Mouse (Mus musculus): ENCODE measurements around the gene Mrtfa. TPM values are rescaled to one million over a fixed set of nuclear protein-coding genes. Genes with fewer than 3 reads are reported as not detected.

Mrtfa gene
- polyA plus RNA-seq, 1 experiment = 66.0 TPM

GRCm38 (mm10) chr15:80997077-80997476, 193.5 kb downstream of the Mrtfa start:
- no peak overlapping the region for H3K4me3 ChIP-seq (ENCODE audit: insufficient read depth, low read length)
- TF ChIP-seq POLR2A (IDR thresholded peaks at IDR 0.05; ENCODE audit: borderline replicate concordance, low read depth, low read length) (no peak), CTCF (IDR thresholded peaks at IDR 0.05; ENCODE audit: low read depth, low read length) (no peak)
- H3K4me1 ChIP-seq (ENCODE audit: control insufficient read depth, insufficient read depth, low read length) = peaks cover 14% of the 10 kb centered on the region
- H3K27ac ChIP-seq (ENCODE audit: insufficient read depth, low read depth, low read length) = no peak overlapping the region

GRCm38 (mm10) chr15:80996090-80996835, 194.3 kb downstream of the Mrtfa start:
- no peak overlapping the region for H3K4me3 ChIP-seq (ENCODE audit: insufficient read depth, low read length)
- H3K4me1 ChIP-seq (ENCODE audit: control insufficient read depth, insufficient read depth, low read length) = peaks cover 14% of the 10 kb centered on the region
- TF ChIP-seq CTCF (IDR thresholded peaks at IDR 0.05; ENCODE audit: low read depth, low read length) (no peak), POLR2A (IDR thresholded peaks at IDR 0.05; ENCODE audit: borderline replicate concordance, low read depth, low read length) (no peak)
- no peak overlapping the region for H3K27ac ChIP-seq (ENCODE audit: insufficient read depth, low read depth, low read length)

DNA sequence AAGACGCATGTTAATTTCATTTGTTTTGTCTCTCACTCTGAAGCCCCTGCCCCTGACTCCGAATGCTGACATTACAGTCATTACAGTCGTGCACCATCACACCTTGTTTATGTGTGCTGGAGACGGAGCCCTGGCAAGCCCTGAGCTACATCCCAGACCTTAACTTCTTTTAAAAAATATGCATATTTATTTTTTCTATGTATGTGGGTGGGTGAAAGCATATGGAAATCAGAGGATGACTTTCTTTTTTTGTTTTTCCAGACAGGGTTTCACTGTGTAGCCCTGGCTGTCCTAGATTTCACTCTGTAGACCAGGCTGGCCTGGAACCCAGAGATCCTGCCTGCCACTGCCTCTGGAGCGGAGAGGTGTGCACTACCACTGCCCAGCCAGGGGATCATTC, 195.6 kb downstream of the Mrtfa start:
- Histone ChIP-seq H3K27ac (ENCODE audit: insufficient read depth, low read depth, low read length) (no peak overlapping the region), H3K4me3 (ENCODE audit: insufficient read depth, low read length) (no peak overlapping the region), H3K4me1 (ENCODE audit: control insufficient read depth, insufficient read depth, low read length) (peaks cover 9% of the 10 kb centered on the region)
- TF ChIP-seq CTCF (IDR thresholded peaks at IDR 0.05; ENCODE audit: low read depth, low read length) (no peak), POLR2A (IDR thresholded peaks at IDR 0.05; ENCODE audit: borderline replicate concordance, low read depth, low read length) (no peak)

DNA sequence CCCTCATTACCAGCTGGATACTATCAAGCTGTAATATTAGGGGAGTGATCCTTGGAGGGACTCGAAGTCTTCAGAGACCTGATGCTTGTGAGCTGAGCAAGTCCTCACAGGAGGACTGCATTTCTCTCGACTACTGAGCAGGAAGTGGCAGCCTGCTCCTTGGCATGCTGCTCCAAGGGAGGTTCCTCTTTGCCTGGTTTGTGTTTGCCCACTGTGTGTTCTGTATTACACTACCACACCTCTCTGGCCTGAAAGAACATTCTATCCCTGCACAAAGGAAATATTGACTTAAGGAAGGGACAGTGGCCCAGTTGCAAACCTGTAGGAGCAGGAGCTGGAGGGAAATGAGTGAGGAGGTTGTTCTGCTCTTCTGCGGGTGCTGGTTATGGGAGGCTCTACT, 200.8 kb downstream of the Mrtfa start:
- no peak for TF ChIP-seq CTCF (IDR thresholded peaks at IDR 0.05; ENCODE audit: low read depth, low read length)
- TF ChIP-seq POLR2A (IDR thresholded peaks at IDR 0.05; ENCODE audit: borderline replicate concordance, low read depth, low read length) = no peak
- H3K27ac ChIP-seq (ENCODE audit: insufficient read depth, low read depth, low read length) = no peak overlapping the region
- H3K4me1 ChIP-seq (ENCODE audit: control insufficient read depth, insufficient read depth, low read length) = peaks cover 12% of the 10 kb centered on the region

GRCm38 (mm10) chr15:80988331-80988730, 202.2 kb downstream of the Mrtfa start:
- Histone ChIP-seq H3K4me1 (ENCODE audit: control insufficient read depth, insufficient read depth, low read length) (peaks cover 13% of the 10 kb centered on the region), H3K4me3 (ENCODE audit: insufficient read depth, low read length) (no peak overlapping the region), H3K27ac (ENCODE audit: insufficient read depth, low read depth, low read length) (no peak overlapping the region)
- TF ChIP-seq POLR2A (IDR thresholded peaks at IDR 0.05; ENCODE audit: borderline replicate concordance, low read depth, low read length) (no peak), CTCF (IDR thresholded peaks at IDR 0.05; ENCODE audit: low read depth, low read length) (no peak)

More for the DNA sequence above, 200.8 kb downstream of the Mrtfa start:
- no peak overlapping the region for H3K4me3 ChIP-seq (ENCODE audit: insufficient read depth, low read length)

DNA sequence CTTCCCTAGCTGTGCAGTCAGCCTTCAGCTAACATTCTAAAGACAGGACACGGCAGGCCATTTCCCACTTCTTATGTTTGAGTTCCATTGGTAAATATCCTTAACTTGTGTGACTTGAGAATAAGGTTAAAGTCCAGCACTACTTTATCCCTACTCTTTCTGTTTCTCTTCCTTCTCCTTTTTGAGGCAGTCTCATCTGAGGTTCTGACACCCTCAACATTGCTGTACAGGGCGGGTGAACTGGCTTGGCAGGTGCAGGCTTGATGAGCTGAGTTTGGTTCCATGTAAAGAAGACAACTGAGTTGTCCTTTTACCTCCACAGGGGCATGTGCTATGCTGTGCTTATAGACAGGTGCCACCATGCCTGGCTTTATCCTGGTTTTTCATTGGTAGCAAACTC, 207.3 kb downstream of the Mrtfa start:
- TF ChIP-seq CTCF (IDR thresholded peaks at IDR 0.05; ENCODE audit: low read depth, low read length) (no peak), POLR2A (IDR thresholded peaks at IDR 0.05; ENCODE audit: borderline replicate concordance, low read depth, low read length) (no peak)
- Histone ChIP-seq H3K4me1 (ENCODE audit: control insufficient read depth, insufficient read depth, low read length) (peaks cover 27% of the 10 kb centered on the region), H3K27ac (ENCODE audit: insufficient read depth, low read depth, low read length) (no peak overlapping the region), H3K4me3 (ENCODE audit: insufficient read depth, low read length) (no peak overlapping the region)

DNA sequence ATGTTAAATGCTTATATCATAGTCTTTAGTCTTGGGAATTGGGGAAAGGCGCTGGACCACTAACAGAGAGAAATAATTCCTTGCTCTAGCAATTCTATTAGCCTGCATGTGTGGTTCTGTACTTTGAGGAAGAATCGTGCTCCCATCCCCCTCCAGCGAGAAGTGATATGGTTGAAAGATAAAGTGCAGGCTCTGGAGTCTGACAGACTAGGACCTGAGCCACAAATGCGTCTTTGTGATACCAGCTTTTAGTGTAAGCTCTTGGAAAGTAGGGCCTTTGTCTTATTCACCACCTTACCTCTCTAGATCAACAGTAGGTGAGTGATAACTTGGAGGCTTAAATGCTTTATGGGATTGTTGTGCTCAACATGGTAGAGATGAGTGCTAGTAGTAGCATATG, 209.4 kb downstream of the Mrtfa start:
- H3K27ac ChIP-seq (ENCODE audit: insufficient read depth, low read depth, low read length) = no peak overlapping the region
- peaks cover 24% of the 10 kb centered on the region for H3K4me1 ChIP-seq (ENCODE audit: control insufficient read depth, insufficient read depth, low read length)
- TF ChIP-seq POLR2A (IDR thresholded peaks at IDR 0.05; ENCODE audit: borderline replicate concordance, low read depth, low read length) (no peak), CTCF (IDR thresholded peaks at IDR 0.05; ENCODE audit: low read depth, low read length) (no peak)
- no peak overlapping the region for H3K4me3 ChIP-seq (ENCODE audit: insufficient read depth, low read length)

DNA sequence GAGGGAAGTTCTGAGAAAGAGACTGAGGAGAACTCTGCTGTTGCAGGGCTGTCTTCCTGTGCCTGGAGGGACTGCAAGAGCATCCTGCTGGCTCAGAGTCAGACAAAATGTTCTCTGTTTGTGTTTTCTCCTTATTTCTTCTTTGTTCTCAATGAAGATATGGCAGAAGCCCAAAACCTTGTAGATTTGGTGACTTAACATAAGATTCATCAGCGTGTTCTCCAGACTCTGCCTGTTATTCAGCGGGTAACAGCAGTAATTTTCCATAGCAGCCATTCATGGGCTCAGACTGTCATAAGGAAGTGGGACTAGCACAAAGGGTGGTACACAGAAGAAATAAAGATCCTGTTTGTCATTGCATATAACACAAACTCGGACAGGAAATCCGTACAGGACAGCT, 210.9 kb downstream of the Mrtfa start:
- TF ChIP-seq POLR2A (IDR thresholded peaks at IDR 0.05; ENCODE audit: borderline replicate concordance, low read depth, low read length) (no peak), CTCF (IDR thresholded peaks at IDR 0.05; ENCODE audit: low read depth, low read length) (no peak)
- no peak overlapping the region for H3K27ac ChIP-seq (ENCODE audit: insufficient read depth, low read depth, low read length)
- no peak overlapping the region for H3K4me3 ChIP-seq (ENCODE audit: insufficient read depth, low read length)
- peaks cover 24% of the 10 kb centered on the region for H3K4me1 ChIP-seq (ENCODE audit: control insufficient read depth, insufficient read depth, low read length)

GRCm38 (mm10) chr15:80977620-80978334, 212.8 kb downstream of the Mrtfa start, which contains the start of gene Sgsm3:
TSS of gene Sgsm3 (plus strand) at chr15:80977765.
- peak within 1 kb of the TSS; percentile 89 for H3K4me3 ChIP-seq (ENCODE audit: insufficient read depth, low read length)
- TF ChIP-seq POLR2A (IDR thresholded peaks at IDR 0.05; ENCODE audit: borderline replicate concordance, low read depth, low read length) = no peak
- no peak for TF ChIP-seq CTCF (IDR thresholded peaks at IDR 0.05; ENCODE audit: low read depth, low read length)
- peaks cover 19% of the 10 kb centered on the region for H3K4me1 ChIP-seq (ENCODE audit: control insufficient read depth, insufficient read depth, low read length)
- H3K27ac ChIP-seq (ENCODE audit: insufficient read depth, low read depth, low read length) = no peak within 1 kb of the TSS

GRCm38 (mm10) chr15:80975666-80976065, 214.9 kb downstream of the Mrtfa start:
- Histone ChIP-seq H3K4me3 (ENCODE audit: insufficient read depth, low read length) (no peak overlapping the region), H3K4me1 (ENCODE audit: control insufficient read depth, insufficient read depth, low read length) (peaks cover 16% of the 10 kb centered on the region), H3K27ac (ENCODE audit: insufficient read depth, low read depth, low read length) (no peak overlapping the region)
- TF ChIP-seq POLR2A (IDR thresholded peaks at IDR 0.05; ENCODE audit: borderline replicate concordance, low read depth, low read length) (no peak), CTCF (IDR thresholded peaks at IDR 0.05; ENCODE audit: low read depth, low read length) (no peak)
